In the genomic region with DNA sequence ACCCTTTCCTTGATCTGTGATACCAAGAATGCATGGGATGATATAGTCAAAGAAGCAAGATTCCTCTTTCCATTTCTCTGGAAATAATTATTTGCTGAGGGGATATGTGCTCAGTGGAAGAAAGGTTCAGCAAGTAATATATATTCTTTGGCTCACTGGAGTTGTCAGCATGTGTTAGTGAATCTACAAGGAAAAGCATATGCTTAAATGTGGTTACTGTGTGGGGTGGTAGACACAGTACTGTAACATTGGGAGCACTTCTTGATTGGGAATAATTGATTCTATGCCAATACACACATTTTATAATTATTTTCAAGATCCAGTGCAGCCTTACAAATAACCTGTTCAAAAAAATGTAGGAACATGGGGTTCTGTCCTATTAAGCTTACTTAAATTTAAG, we compare ENCODE assay signal across 26 mouse cellular contexts. TPM values are rescaled to one million over a fixed set of nuclear protein-coding genes. Genes with fewer than 3 reads are reported as not detected.
A peak's percentile ranks its signal among the peaks of the same experiment; 100 is the strongest.
DNase-seq lines count a peak whose midpoint lies in the region; ATAC-seq and TF ChIP-seq lines count a peak whose summit lies in the region.
"Had no signal": no experiment of that assay in that cellular context is flagged by ENCODE, and none has a peak within 500 bp of the region (broad histone marks: within the 10 kb centered on the region; RNA-seq: fewer than 3 reads in every experiment).

No protein-coding gene starts in this region.

- no peak for DNase-seq in forebrain, embryonic 10.5 days (ENCODE audit: extremely low spot score, low spot score)
- no peak for DNase-seq in forebrain, postnatal 0 days
- DNase-seq: adrenal gland, adult 8-10 months; adrenal gland, postnatal 14 days; adrenal gland, postnatal 36 days; B cell, adult 2 months; cerebellum, adult 11 months; cerebellum, adult 18-20 months; cerebellum, adult 8-10 months; cerebellum, adult 9-11 months; cerebellum, postnatal 14 days; cerebellum, postnatal 36 days; embryo, embryonic 11 days had no signal

- no peak overlapping the region for H3K27ac ChIP-seq in forebrain, embryonic 13.5 days
- no peak overlapping the region for H3K27ac ChIP-seq in forebrain, embryonic 10.5 days
- no peak overlapping the region for H3K27ac ChIP-seq in forebrain, embryonic 15.5 days (replicated peaks)
- no peak overlapping the region for H3K27ac ChIP-seq in forebrain, embryonic 12.5 days
- no peak overlapping the region for H3K27ac ChIP-seq in forebrain, postnatal 0 days (ENCODE audit: low read depth, low read length)
- no peak overlapping the region for H3K27ac ChIP-seq in hindbrain, embryonic 16.5 days (ENCODE audit: low read depth, low read length)
- H3K27ac ChIP-seq: embryonic facial prominence, embryonic 13.5 days; embryonic facial prominence, embryonic 15.5 days had no signal

- no peaks in the 10 kb centered on the region for H3K36me3 ChIP-seq in forebrain, embryonic 13.5 days (ENCODE audit: poor library complexity, severe bottlenecking)
- H3K36me3 ChIP-seq in forebrain, embryonic 10.5 days (replicated peaks) = no peaks in the 10 kb centered on the region
- H3K36me3 ChIP-seq in forebrain, embryonic 15.5 days = no peaks in the 10 kb centered on the region
- H3K36me3 ChIP-seq in forebrain, embryonic 12.5 days (replicated peaks) = no peaks in the 10 kb centered on the region
- no peaks in the 10 kb centered on the region for H3K36me3 ChIP-seq in forebrain, postnatal 0 days (ENCODE audit: insufficient read depth)
- no peaks in the 10 kb centered on the region for H3K36me3 ChIP-seq in hindbrain, embryonic 16.5 days (ENCODE audit: control insufficient read depth, insufficient read depth, low read length)
- H3K36me3 ChIP-seq: embryonic facial prominence, embryonic 13.5 days; embryonic facial prominence, embryonic 15.5 days; G1E had no signal

- H3K4me1 ChIP-seq in forebrain, embryonic 13.5 days = no peaks in the 10 kb centered on the region
- H3K4me1 ChIP-seq in forebrain, embryonic 10.5 days = no peaks in the 10 kb centered on the region
- H3K4me1 ChIP-seq in forebrain, embryonic 15.5 days = no peaks in the 10 kb centered on the region
- no peaks in the 10 kb centered on the region for H3K4me1 ChIP-seq in forebrain, embryonic 12.5 days
- no peaks in the 10 kb centered on the region for H3K4me1 ChIP-seq in forebrain, postnatal 0 days (ENCODE audit: insufficient read depth)
- no peaks in the 10 kb centered on the region for H3K4me1 ChIP-seq in hindbrain, embryonic 16.5 days (ENCODE audit: control insufficient read depth, insufficient read depth, low read depth, low read length)
- H3K4me1 ChIP-seq: embryonic facial prominence, embryonic 13.5 days; embryonic facial prominence, embryonic 15.5 days had no signal

- no peak overlapping the region for H3K9ac ChIP-seq in forebrain, embryonic 13.5 days
- no peak overlapping the region for H3K9ac ChIP-seq in forebrain, embryonic 15.5 days (replicated peaks)
- H3K9ac ChIP-seq in forebrain, embryonic 12.5 days = no peak overlapping the region
- H3K9ac ChIP-seq in forebrain, postnatal 0 days = no peak overlapping the region
- no peak overlapping the region for H3K9ac ChIP-seq in hindbrain, embryonic 16.5 days (ENCODE audit: low read depth, low read length)
- H3K9ac ChIP-seq: embryonic facial prominence, embryonic 13.5 days; embryonic facial prominence, embryonic 15.5 days had no signal

- H3K4me3 ChIP-seq in forebrain, embryonic 13.5 days = no peak overlapping the region
- H3K4me3 ChIP-seq in forebrain, embryonic 10.5 days = no peak overlapping the region
- no peak overlapping the region for H3K4me3 ChIP-seq in forebrain, embryonic 15.5 days
- H3K4me3 ChIP-seq in forebrain, embryonic 12.5 days (replicated peaks) = no peak overlapping the region
- no peak overlapping the region for H3K4me3 ChIP-seq in forebrain, postnatal 0 days (ENCODE audit: low read depth, low read length)
- no peak overlapping the region for H3K4me3 ChIP-seq in hindbrain, embryonic 16.5 days (ENCODE audit: low read length)
- H3K4me3 ChIP-seq: embryonic facial prominence, embryonic 13.5 days; embryonic facial prominence, embryonic 15.5 days; erythroblast, embryonic 14.5 days had no signal

- no peaks in the 10 kb centered on the region for H3K27me3 ChIP-seq in forebrain, embryonic 13.5 days
- H3K27me3 ChIP-seq in forebrain, embryonic 10.5 days (ENCODE audit: poor library complexity, severe bottlenecking) = no peaks in the 10 kb centered on the region
- H3K27me3 ChIP-seq in forebrain, embryonic 15.5 days = no peaks in the 10 kb centered on the region
- H3K27me3 ChIP-seq in forebrain, embryonic 12.5 days = no peaks in the 10 kb centered on the region
- H3K27me3 ChIP-seq in forebrain, postnatal 0 days (ENCODE audit: insufficient read depth, low read length) = no peaks in the 10 kb centered on the region
- no peaks in the 10 kb centered on the region for H3K27me3 ChIP-seq in hindbrain, embryonic 16.5 days (replicated peaks; ENCODE audit: control insufficient read depth, insufficient read depth, low read length)
- H3K27me3 ChIP-seq: CH12.LX; embryonic facial prominence, embryonic 13.5 days; embryonic facial prominence, embryonic 15.5 days had no signal

- no peak for TF ChIP-seq CTCF in forebrain, postnatal 0 days (IDR thresholded peaks at IDR 0.05; ENCODE audit: low read depth)

- H3K4me2 ChIP-seq in forebrain, embryonic 13.5 days = no peak overlapping the region
- no peak overlapping the region for H3K4me2 ChIP-seq in forebrain, embryonic 15.5 days (replicated peaks)
- H3K4me2 ChIP-seq in forebrain, embryonic 12.5 days = no peak overlapping the region
- no peak overlapping the region for H3K4me2 ChIP-seq in forebrain, postnatal 0 days (ENCODE audit: low read depth)
- H3K4me2 ChIP-seq in hindbrain, embryonic 16.5 days (ENCODE audit: low read length) = no peak overlapping the region
- H3K4me2 ChIP-seq: embryonic facial prominence, embryonic 13.5 days; embryonic facial prominence, embryonic 15.5 days had no signal

- ATAC-seq in forebrain, embryonic 13.5 days = peak; percentile 45; the same call in 1 of the 2 replicates
- ATAC-seq in forebrain, embryonic 15.5 days (replicated peaks) = peak; percentile 43; the same call in 1 of the 2 replicates
- no peak for ATAC-seq in forebrain, embryonic 12.5 days (ENCODE audit: low FRiP score)
- ATAC-seq in forebrain, postnatal 0 days = peak; percentile 23; the same call in 1 of the 2 replicates
- ATAC-seq in hindbrain, embryonic 16.5 days = no peak
- ATAC-seq: activated CD4-positive, CD25-positive, alpha-beta regulatory T cell, adult 4 months; CD4-positive, CD25-positive, alpha-beta regulatory T cell, adult 4 months; Patski had no signal

- no peaks in the 10 kb centered on the region for H3K9me3 ChIP-seq in forebrain, embryonic 13.5 days (replicated peaks)
- H3K9me3 ChIP-seq in forebrain, embryonic 10.5 days = no peaks in the 10 kb centered on the region
- no peaks in the 10 kb centered on the region for H3K9me3 ChIP-seq in forebrain, embryonic 15.5 days
- H3K9me3 ChIP-seq in forebrain, embryonic 12.5 days = no peaks in the 10 kb centered on the region
- no peaks in the 10 kb centered on the region for H3K9me3 ChIP-seq in forebrain, postnatal 0 days (ENCODE audit: low read length)
- H3K9me3 ChIP-seq in hindbrain, embryonic 16.5 days (ENCODE audit: control insufficient read depth, low read length) = no peaks in the 10 kb centered on the region
- H3K9me3 ChIP-seq: embryonic facial prominence, embryonic 13.5 days; embryonic facial prominence, embryonic 15.5 days; G1E had no signal

RNA-seq across cellular contexts. Expression of a gene that starts 21.6 kb away (rescaled TPM):
- 28.3 and 30.2 TPM in 2 replicates for polyA plus RNA-seq in forebrain, embryonic 13.5 days (2015; fragmentation: Nextera tagmentation; extraction: Ambion mirVana)
- 18.2 and 19.0 TPM in 2 replicates for polyA plus RNA-seq in forebrain, embryonic 10.5 days (2016; fragmentation: Nextera tagmentation; extraction: Ambion mirVana)
- polyA plus RNA-seq in forebrain, embryonic 15.5 days (2015; fragmentation: Nextera tagmentation; extraction: Ambion mirVana) = 38.4 and 43.4 TPM in 2 replicates
- polyA plus RNA-seq in forebrain, embryonic 12.5 days (2016; fragmentation: Nextera tagmentation; extraction: Ambion mirVana) = 30.2 and 32.3 TPM in 2 replicates
- 39.6 and 50.8 TPM in 2 replicates for total RNA-seq in forebrain, postnatal 0 days (2014; rRNA removed)
- 18.3 and 37.2 TPM in 2 replicates for polyA plus RNA-seq in forebrain, postnatal 0 days (2015; fragmentation: Nextera tagmentation; extraction: Ambion mirVana)
- polyA plus RNA-seq in hindbrain, embryonic 16.5 days (2015; fragmentation: Nextera tagmentation; extraction: Ambion mirVana) = 35.3 and 50.1 TPM in 2 replicates
- total RNA-seq: CH12.LX; common myeloid progenitor, adult 5-6 weeks had no signal
- polyA plus RNA-seq: G1E, Patski had no signal

Comparison
In these comparisons a context has a peak if more than half of its experiments do, and no peak if none do; other contexts are left out.
1. ATAC-seq: peak in forebrain, embryonic 13.5 days (single experiment), forebrain, embryonic 15.5 days (single experiment) and forebrain, postnatal 0 days (single experiment); none in forebrain, embryonic 12.5 days (single experiment) and hindbrain, embryonic 16.5 days (single experiment).